Mouse (Mus musculus) kidney, embryonic 14.5 days (tissue): ENCODE data around the gene Rft1. TPM values are rescaled to one million over a fixed set of nuclear protein-coding genes. Genes with fewer than 3 reads are reported as not detected.

Experiments used
- ATAC-seq: fragments of 200-750 bp; cut with Nextera tagmentation; 2 replicates; pipeline ENCODE4 v1.8.0; 2017; ENCODE audit warnings: moderate number of reproducible peaks, mild to moderate bottlenecking, moderate TSS enrichment, moderate library complexity; ENCODE audit not compliant: low FRiP score, low TSS enrichment
- H3K27ac ChIP-seq: fragments of 300-500 bp; sonication (generic); 2 replicates; pipeline ENCODE4 v1.5.1; 2014; ENCODE audit warnings: low read depth, mild to moderate bottlenecking, low read length, moderate library complexity, mixed read lengths
- H3K27me3 ChIP-seq: fragments of 300-500 bp; sonication (generic); 2 replicates; pipeline ENCODE4 v1.6.1; 2014; ENCODE audit warnings: mild to moderate bottlenecking, low read length; ENCODE audit not compliant: control insufficient read depth, insufficient read depth
- H3K36me3 ChIP-seq: fragments of 300-500 bp; sonication (generic); 2 replicates; pipeline ENCODE4 v1.6.1; 2014; ENCODE audit warnings: low read length, mixed read lengths; ENCODE audit not compliant: control insufficient read depth, insufficient read depth
- H3K4me1 ChIP-seq: fragments of 300-500 bp; sonication (generic); 2 replicates; pipeline ENCODE4 v1.6.1; 2014; ENCODE audit warnings: low read length, mixed read lengths; ENCODE audit not compliant: control insufficient read depth, insufficient read depth
- H3K4me2 ChIP-seq: fragments of 300-500 bp; sonication (generic); replicated peaks from 2 replicates; pipeline ENCODE4 v1.6.1; 2014; ENCODE audit warnings: low read depth, mild to moderate bottlenecking, low read length
- H3K4me3 ChIP-seq: fragments of 300-500 bp; sonication (generic); 2 replicates; pipeline ENCODE4 v1.5.1; 2014; ENCODE audit warnings: mild to moderate bottlenecking, low read length
- H3K9ac ChIP-seq: fragments of 300-500 bp; sonication (generic); 2 replicates; pipeline ENCODE4 v1.6.1; 2014; ENCODE audit warnings: low read depth, mild to moderate bottlenecking, low read length, moderate library complexity
- H3K9me3 ChIP-seq: fragments of 300-500 bp; sonication (generic); 2 replicates; pipeline ENCODE4 v1.6.1; 2016; ENCODE audit warnings: low read length; ENCODE audit not compliant: control insufficient read depth
- WGBS: fragments of 180-500 bp; shearing (Covaris S2); extraction: QIAGEN DNeasy Blood & Tissue Kit; methylation state at CpG from one replicate; pipeline ENCODE4 v1.1.7; 2014; 5-methylcytosine and 5-hydroxymethylcytosine counted together
- polyA plus RNA-seq: library from polyadenylated mRNA; unstranded; fragments of >200 nt; fragmentation: Nextera tagmentation; extraction: Ambion mirVana; gene quantifications from 2 replicates; pipeline ENCODE4 v1.2.1, GENCODE M21; 2014

Rft1 gene
- polyA plus RNA-seq, 1 experiment from 2014 or later, result 19.4 TPM

DNA sequence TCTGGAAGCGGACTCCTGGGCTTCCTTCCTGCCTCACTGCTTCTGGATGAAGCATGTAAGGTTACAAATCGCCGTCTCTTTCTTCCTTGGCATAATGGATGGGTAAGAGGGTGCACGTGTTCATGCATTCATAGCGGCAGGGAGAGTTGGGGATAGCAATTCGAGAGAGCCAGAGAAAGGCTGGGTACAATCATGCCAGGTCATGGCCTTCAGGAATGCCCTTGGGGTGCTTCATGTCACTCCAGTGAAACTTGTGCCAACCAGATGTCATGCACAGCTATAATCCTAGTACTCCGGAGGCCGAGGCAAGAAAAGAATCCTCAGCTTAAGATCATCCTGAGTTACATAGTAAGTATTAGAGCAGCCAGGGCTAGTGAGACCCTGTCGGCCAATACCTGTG is 17.7 kb upstream of the Rft1 start:
- no peaks in the 10 kb centered on the region for H3K36me3 ChIP-seq
- H3K27me3 ChIP-seq, result no peaks in the 10 kb centered on the region
- no peak overlapping the region for H3K27ac ChIP-seq
- no peak for ATAC-seq
- H3K4me3 ChIP-seq, result no peak overlapping the region
- no peaks in the 10 kb centered on the region for H3K4me1 ChIP-seq
- no peak overlapping the region for H3K9ac ChIP-seq
- WGBS, result 88% methylated on average over 9 of the region's 9 CpGs
- no peaks in the 10 kb centered on the region for H3K9me3 ChIP-seq
- no peak overlapping the region for H3K4me2 ChIP-seq

DNA sequence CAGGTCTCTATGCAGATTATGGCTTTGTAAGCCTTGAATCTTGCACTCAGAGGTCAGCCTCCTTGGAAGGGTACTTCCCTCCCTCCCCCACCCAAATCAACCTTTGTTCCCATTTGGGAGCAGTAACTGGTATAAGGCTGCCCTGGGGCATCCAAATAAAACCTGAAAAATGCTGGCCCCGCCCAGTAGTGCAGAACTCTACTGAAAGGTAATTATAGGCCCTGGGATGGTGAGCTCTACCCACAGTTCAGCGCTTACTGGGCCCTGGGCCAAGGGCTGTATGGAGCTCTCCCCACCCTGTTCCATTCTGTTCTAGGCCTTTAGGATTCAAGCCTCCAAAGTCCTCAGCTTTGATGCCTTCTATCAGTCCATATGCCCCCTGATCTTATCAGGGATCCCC is 17.1 kb upstream of the Rft1 start:
- H3K4me2 ChIP-seq, result no peak overlapping the region
- no peaks in the 10 kb centered on the region for H3K36me3 ChIP-seq
- ATAC-seq, result no peak
- H3K4me1 ChIP-seq, result no peaks in the 10 kb centered on the region
- no peak overlapping the region for H3K4me3 ChIP-seq
- WGBS, result 53% methylated on average over 2 of the region's 2 CpGs
- H3K9ac ChIP-seq, result no peak overlapping the region
- H3K27me3 ChIP-seq, result no peaks in the 10 kb centered on the region
- H3K9me3 ChIP-seq, result no peaks in the 10 kb centered on the region
- H3K27ac ChIP-seq, result no peak overlapping the region

DNA sequence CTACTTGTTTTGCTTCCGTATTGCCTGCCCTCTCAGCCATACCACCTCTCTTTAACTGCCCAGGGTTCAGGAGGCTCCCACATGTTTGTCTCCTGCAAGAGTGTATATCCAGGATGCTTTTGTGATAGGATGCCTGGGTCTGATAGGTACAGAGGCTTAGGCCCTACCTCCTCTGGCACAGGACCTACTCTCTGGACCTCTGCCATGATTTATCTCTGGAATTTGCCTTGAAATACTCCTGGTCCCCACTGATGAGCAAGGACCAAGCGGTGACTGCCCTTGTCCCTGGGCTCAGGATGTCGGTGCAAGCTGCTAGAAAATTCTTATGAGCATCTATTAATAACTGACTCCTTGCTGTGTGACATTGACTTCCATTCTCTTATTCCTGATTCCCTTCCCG is 16.2 kb upstream of the Rft1 start:
- Histone ChIP-seq H3K4me1 (no peaks in the 10 kb centered on the region), H3K9me3 (no peaks in the 10 kb centered on the region), H3K4me2 (no peak overlapping the region), H3K9ac (no peak overlapping the region), H3K27ac (no peak overlapping the region), H3K4me3 (no peak overlapping the region), H3K36me3 (no peaks in the 10 kb centered on the region), H3K27me3 (no peaks in the 10 kb centered on the region)
- ATAC-seq, result no peak
- WGBS, result 81% methylated on average over 4 of the region's 4 CpGs

DNA sequence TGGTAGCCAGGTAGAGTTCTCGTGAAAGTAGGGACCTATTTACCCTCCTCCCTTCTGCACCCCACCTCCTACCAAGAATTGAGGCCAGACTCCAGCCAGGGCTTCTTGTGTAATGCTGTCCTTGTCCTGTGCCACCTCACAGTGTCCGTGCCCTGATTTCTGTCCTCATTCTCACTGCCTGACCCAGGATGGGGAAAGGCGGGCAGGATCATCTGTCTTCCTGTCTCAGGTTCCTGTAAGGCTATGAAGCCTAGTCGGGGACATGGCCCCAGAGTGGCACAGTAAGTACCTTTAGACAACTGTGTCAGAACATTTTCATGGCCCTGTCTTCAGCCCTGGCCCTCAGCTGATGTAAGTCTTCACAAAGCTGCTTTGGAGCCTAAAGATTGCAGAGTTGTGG is 15.5 kb upstream of the Rft1 start:
- WGBS, result 75% methylated on average over 4 of the region's 4 CpGs
- ATAC-seq, result no peak

DNA sequence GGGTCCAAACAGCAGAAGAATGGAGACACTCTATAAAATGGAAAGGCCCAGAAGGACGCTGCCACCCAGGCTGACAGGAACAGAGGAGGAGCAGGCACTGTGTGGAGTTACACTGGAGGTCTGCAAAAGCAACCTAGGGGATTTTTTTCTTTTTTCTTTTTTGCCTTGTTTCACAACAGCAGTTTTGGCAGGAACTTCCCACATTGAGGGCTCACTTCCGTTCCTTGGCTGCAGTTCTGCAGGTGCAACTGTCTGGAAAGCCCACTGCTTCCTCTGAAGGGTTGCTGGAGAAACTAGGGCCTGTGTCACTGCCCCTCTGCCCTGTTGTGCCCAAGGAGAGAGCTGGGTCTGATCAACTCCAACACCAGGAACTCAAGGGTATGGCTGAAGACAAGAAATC is 12.4 kb upstream of the Rft1 start:
- no peak for ATAC-seq
- WGBS, result 80% methylated on average over 2 of the region's 2 CpGs

More for the DNA sequence above, 15.5 kb upstream of the Rft1 start:
- no peak overlapping the region for H3K9ac ChIP-seq
- H3K4me2 ChIP-seq, result no peak overlapping the region
- no peaks in the 10 kb centered on the region for H3K36me3 ChIP-seq
- no peaks in the 10 kb centered on the region for H3K4me1 ChIP-seq
- H3K27ac ChIP-seq, result no peak overlapping the region
- H3K4me3 ChIP-seq, result no peak overlapping the region
- H3K9me3 ChIP-seq, result no peaks in the 10 kb centered on the region
- no peaks in the 10 kb centered on the region for H3K27me3 ChIP-seq

DNA sequence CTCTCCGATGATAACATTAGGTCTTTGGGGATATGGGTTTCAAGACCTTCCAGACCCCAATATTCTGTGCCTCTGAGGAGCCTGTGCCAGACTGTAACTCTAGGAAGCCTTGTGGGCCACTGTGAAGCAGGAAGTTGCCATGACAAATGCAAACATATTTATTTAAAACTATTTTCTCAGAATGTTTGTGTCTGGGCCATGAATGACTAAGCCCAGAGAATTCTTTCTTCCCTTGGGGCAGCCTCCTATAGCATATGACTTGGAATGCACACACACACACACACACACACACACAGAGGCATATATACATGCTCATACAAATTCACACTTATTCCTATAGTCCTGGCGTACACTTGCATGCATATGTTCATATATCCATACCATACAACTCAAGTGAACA is 10.1 kb upstream of the Rft1 start:
- ATAC-seq, result no peak
- Histone ChIP-seq H3K4me1 (0 out of 2 replicates have a peak, but pooled peaks cover 5% of the 10 kb centered on the region), H3K4me2 (no peak overlapping the region), H3K27me3 (no peaks in the 10 kb centered on the region), H3K9me3 (no peaks in the 10 kb centered on the region), H3K4me3 (no peak overlapping the region), H3K27ac (no peak overlapping the region), H3K9ac (no peak overlapping the region), H3K36me3 (no peaks in the 10 kb centered on the region)
- 91% methylated on average over 2 of the region's 2 CpGs for WGBS

More for the DNA sequence above, 12.4 kb upstream of the Rft1 start:
- Histone ChIP-seq H3K27me3 (no peaks in the 10 kb centered on the region), H3K36me3 (no peaks in the 10 kb centered on the region), H3K9me3 (no peaks in the 10 kb centered on the region), H3K4me2 (no peak overlapping the region), H3K4me1 (0 out of 2 replicates have a peak, but pooled peaks cover 5% of the 10 kb centered on the region), H3K27ac (no peak overlapping the region), H3K4me3 (no peak overlapping the region), H3K9ac (no peak overlapping the region)

DNA sequence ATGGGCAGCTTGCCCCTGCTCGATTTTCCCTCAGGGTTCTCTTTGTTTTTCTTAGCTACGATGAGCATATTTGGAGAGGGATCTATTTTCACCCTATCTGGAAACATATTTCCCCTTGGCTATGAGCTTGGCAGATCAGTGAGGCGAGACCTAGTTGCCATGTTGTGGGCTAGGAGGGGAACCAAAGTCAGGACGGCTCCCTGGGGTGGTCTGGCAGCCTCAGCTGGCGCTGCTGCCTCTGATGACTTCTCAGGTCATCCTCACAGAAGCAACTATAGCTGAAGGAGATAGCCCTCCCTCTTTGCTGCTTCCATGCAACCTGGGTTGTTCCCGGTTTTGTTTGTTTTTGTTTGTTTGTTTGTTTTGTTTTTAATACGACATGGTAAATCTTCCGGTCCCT is 9.1 kb upstream of the Rft1 start:
- WGBS, result 49% methylated on average over 8 of the region's 8 CpGs
- H3K4me2 ChIP-seq, result no peak overlapping the region

DNA sequence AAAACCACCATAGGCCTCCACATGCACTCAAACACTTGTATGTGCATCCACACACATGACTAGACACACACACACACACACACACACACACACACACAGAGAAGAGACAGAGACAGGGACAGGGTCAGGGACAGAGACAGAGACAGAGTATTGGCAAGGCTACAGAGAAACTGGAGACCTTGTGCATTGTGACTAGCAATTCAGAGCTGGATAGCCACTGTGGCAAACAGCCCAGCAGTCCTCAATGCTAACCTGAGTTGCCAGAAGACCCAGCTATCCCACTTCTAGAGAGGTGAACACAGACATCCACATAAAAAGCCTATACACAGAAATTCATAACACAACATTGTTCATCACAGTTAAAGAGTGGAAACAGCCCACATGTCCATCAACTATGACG is 7.7 kb upstream of the Rft1 start:
- Histone ChIP-seq H3K4me1 (0 out of 2 replicates have a peak, but pooled peaks cover 5% of the 10 kb centered on the region), H3K4me2 (no peak overlapping the region), H3K9me3 (no peaks in the 10 kb centered on the region), H3K27me3 (no peaks in the 10 kb centered on the region), H3K9ac (no peak overlapping the region), H3K4me3 (no peak overlapping the region), H3K27ac (no peak overlapping the region), H3K36me3 (no peaks in the 10 kb centered on the region)
- 89% methylated on average over 1 of the region's 1 CpGs for WGBS
- ATAC-seq, result no peak

More for the DNA sequence above, 9.1 kb upstream of the Rft1 start:
- H3K9me3 ChIP-seq, result no peaks in the 10 kb centered on the region
- no peak for ATAC-seq
- H3K9ac ChIP-seq, result no peak overlapping the region
- 0 out of 2 replicates have a peak, but pooled peaks cover 5% of the 10 kb centered on the region for H3K4me1 ChIP-seq
- H3K27me3 ChIP-seq, result no peaks in the 10 kb centered on the region
- no peak overlapping the region for H3K4me3 ChIP-seq
- H3K36me3 ChIP-seq, result no peaks in the 10 kb centered on the region
- H3K27ac ChIP-seq, result no peak overlapping the region

DNA sequence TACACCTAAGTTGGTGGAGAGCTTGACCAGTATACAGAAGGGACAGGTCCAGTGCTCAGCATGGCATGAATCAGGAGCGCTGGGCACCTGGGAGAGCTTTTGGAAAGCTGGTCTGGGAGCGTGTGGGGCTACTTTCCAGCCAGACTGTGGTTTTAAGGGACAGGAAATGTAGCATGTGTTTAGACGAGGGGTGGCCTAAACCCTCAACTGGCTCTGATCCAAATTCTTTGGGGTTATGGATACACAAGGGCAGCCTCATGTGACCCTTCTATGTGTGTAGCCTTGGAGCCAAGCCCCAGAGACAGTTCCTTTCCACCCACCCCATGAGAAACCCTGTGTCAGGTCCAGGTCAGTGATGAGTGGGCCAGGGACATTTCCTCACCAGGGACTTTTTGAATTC is 5.7 kb upstream of the Rft1 start:
- H3K4me2 ChIP-seq, result no peak overlapping the region
- no peak overlapping the region for H3K9ac ChIP-seq
- no peaks in the 10 kb centered on the region for H3K27me3 ChIP-seq
- no peak overlapping the region for H3K4me3 ChIP-seq
- H3K27ac ChIP-seq, result no peak overlapping the region
- ATAC-seq, result no peak
- H3K36me3 ChIP-seq, result no peaks in the 10 kb centered on the region
- H3K4me1 ChIP-seq, result 0 out of 2 replicates have a peak, but pooled peaks cover 5% of the 10 kb centered on the region
- WGBS, result 72% methylated on average over 3 of the region's 3 CpGs
- no peaks in the 10 kb centered on the region for H3K9me3 ChIP-seq
